Mouse (Mus musculus): ENCODE results near the gene Galnt2. TPM values are rescaled to one million over a fixed set of nuclear protein-coding genes. Genes with fewer than 3 reads are reported as not detected.

The Galnt2 gene
- polyA plus RNA-seq, 1 experiment from 2014 or later = 23.5 TPM

GRCm38 (mm10) chr8:124303211-124303902, 72.2 kb downstream of the Galnt2 start:
- Histone ChIP-seq H3K27me3 (ENCODE audit: insufficient read depth, low read length) (no peaks in the 10 kb centered on the region), H3K4me1 (ENCODE audit: insufficient read depth) (no peaks in the 10 kb centered on the region), H3K36me3 (replicated peaks; ENCODE audit: insufficient read depth, low read length) (peaks cover 16% of the 10 kb centered on the region), H3K9me3 (ENCODE audit: low read length) (no peaks in the 10 kb centered on the region), H3K27ac (ENCODE audit: low read depth) (no peak overlapping the region), H3K4me3 (ENCODE audit: low read depth, low read length) (no peak overlapping the region), H3K4me2 (ENCODE audit: low read depth, low read length) (no peak overlapping the region), H3K9ac (replicated peaks) (no peak overlapping the region)
- DNase-seq (no peak), ATAC-seq (no peak)
- WGBS (ENCODE audit: insufficient replicate concordance) = 83% methylated on average over 15 of the region's 15 CpGs
- no peak for TF ChIP-seq CTCF (IDR thresholded peaks at IDR 0.05; ENCODE audit: low read depth)
- TF ChIP-seq EP300 (IDR thresholded peaks at IDR 0.05; ENCODE audit: low read depth) = no peak

- DNase-seq = no peak
- no peaks in the 10 kb centered on the region for H3K9me3 ChIP-seq (ENCODE audit: low read length)
- no peak overlapping the region for H3K9ac ChIP-seq (replicated peaks)
These were observed 73.0 kb downstream of the Galnt2 start for GRCm38 (mm10) chr8:124304141-124304540.

DNA sequence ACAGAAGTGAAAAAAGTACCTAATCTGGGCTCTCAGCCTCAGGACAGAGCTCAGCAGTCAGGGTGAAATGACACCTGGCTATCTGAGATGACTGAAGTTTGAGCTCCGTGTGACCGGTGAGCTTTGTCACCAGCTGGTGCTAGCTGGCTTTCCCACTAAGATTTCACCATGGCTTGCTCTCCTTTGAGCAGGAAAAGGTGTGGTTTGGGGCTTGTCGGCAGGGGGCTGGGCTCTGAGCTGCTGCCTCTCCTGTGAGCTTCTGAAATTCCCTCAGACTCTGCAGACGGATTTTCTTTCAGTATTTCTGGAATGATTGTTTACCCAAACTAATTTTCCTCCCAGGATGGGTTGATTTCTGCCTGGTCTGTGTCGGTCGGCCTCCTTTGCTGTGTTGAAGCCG, 75.4 kb downstream of the Galnt2 start:
- DNase-seq (no peak), ATAC-seq (no peak)
- Histone ChIP-seq H3K27me3 (ENCODE audit: insufficient read depth, low read length) (no peaks in the 10 kb centered on the region), H3K4me2 (ENCODE audit: low read depth, low read length) (no peak overlapping the region), H3K9me3 (ENCODE audit: low read length) (no peaks in the 10 kb centered on the region), H3K27ac (ENCODE audit: low read depth) (no peak overlapping the region), H3K9ac (replicated peaks) (no peak overlapping the region), H3K4me3 (ENCODE audit: low read depth, low read length) (no peak overlapping the region), H3K36me3 (replicated peaks; ENCODE audit: insufficient read depth, low read length) (peaks cover 14% of the 10 kb centered on the region), H3K4me1 (ENCODE audit: insufficient read depth) (peaks cover 2% of the 10 kb centered on the region)
- no peak for TF ChIP-seq CTCF (IDR thresholded peaks at IDR 0.05; ENCODE audit: low read depth)
- no peak for TF ChIP-seq EP300 (IDR thresholded peaks at IDR 0.05; ENCODE audit: low read depth)
- 46% methylated on average over 7 of the region's 7 CpGs for WGBS (ENCODE audit: insufficient replicate concordance)

More at GRCm38 (mm10) chr8:124304141-124304540, 73.0 kb downstream of the Galnt2 start:
- no peak overlapping the region for H3K4me3 ChIP-seq (ENCODE audit: low read depth, low read length)
- H3K4me1 ChIP-seq (ENCODE audit: insufficient read depth) = no peaks in the 10 kb centered on the region
- TF ChIP-seq EP300 (IDR thresholded peaks at IDR 0.05; ENCODE audit: low read depth) (no peak), CTCF (IDR thresholded peaks at IDR 0.05; ENCODE audit: low read depth) (no peak)
- H3K36me3 ChIP-seq (replicated peaks; ENCODE audit: insufficient read depth, low read length) = peaks cover 16% of the 10 kb centered on the region
- H3K4me2 ChIP-seq (ENCODE audit: low read depth, low read length) = no peak overlapping the region
- H3K27ac ChIP-seq (ENCODE audit: low read depth) = no peak overlapping the region
- 78% methylated on average over 4 of the region's 4 CpGs for WGBS (ENCODE audit: insufficient replicate concordance)
- no peaks in the 10 kb centered on the region for H3K27me3 ChIP-seq (ENCODE audit: insufficient read depth, low read length)
- ATAC-seq = no peak

DNA sequence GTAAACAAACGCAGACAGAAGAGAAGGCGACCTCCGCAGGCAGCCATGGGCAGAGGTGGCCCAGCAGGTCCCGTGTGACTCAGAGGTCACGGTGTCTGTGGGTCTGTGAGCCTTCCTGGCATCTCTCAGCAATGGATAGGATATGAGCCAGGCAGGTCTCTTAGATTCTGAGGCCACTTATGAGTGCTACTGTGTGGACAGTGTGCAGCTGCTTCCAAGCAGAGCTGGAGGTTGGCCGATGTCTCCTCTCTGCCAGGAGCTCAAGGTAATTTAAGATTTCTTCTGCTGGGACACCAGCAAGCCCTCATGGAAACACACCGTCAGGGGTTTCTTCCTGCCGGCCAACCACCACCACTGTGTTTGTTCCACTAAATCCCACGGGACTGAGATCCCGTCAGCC, 76.5 kb downstream of the Galnt2 start:
- no peaks in the 10 kb centered on the region for H3K9me3 ChIP-seq (ENCODE audit: low read length)
- H3K4me2 ChIP-seq (ENCODE audit: low read depth, low read length) = no peak overlapping the region
- H3K4me3 ChIP-seq (ENCODE audit: low read depth, low read length) = no peak overlapping the region
- H3K27me3 ChIP-seq (ENCODE audit: insufficient read depth, low read length) = no peaks in the 10 kb centered on the region
- no peak for ATAC-seq
- H3K36me3 ChIP-seq (replicated peaks; ENCODE audit: insufficient read depth, low read length) = peaks cover 16% of the 10 kb centered on the region
- H3K9ac ChIP-seq (replicated peaks) = no peak overlapping the region
- peaks cover 5% of the 10 kb centered on the region for H3K4me1 ChIP-seq (ENCODE audit: insufficient read depth)
- WGBS (ENCODE audit: insufficient replicate concordance) = 78% methylated on average over 10 of the region's 10 CpGs
- no peak for TF ChIP-seq CTCF (IDR thresholded peaks at IDR 0.05; ENCODE audit: low read depth)
- TF ChIP-seq EP300 (IDR thresholded peaks at IDR 0.05; ENCODE audit: low read depth) = no peak
- no peak for DNase-seq
- H3K27ac ChIP-seq (ENCODE audit: low read depth) = no peak overlapping the region

DNA sequence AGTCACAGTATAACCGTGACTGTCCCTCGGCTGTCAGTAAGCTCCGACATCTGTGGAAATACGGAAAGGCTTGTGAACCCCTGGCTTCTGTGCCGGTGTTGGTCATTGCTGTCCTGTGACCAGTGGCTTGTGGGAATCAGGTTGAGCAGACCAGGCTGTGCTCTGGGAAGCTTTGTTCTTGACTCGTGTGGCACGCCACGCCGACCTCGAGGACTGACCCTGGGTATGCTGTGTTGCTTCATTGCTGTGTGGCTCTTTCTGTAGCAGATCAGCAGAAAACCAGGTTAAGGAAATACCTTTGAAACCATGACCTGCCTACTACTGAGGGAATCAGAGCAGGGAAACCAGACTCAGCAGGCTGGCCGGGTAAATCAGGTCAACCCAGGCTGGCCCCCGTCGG, 79.3 kb downstream of the Galnt2 start:
- H3K36me3 ChIP-seq (replicated peaks; ENCODE audit: insufficient read depth, low read length) = peaks cover 13% of the 10 kb centered on the region
- H3K4me1 ChIP-seq (ENCODE audit: insufficient read depth) = peaks cover 5% of the 10 kb centered on the region
- no peak overlapping the region for H3K27ac ChIP-seq (ENCODE audit: low read depth)
- DNase-seq (no peak), ATAC-seq (peak; percentile 31)
- H3K4me2 ChIP-seq (ENCODE audit: low read depth, low read length) = no peak overlapping the region
- no peak overlapping the region for H3K4me3 ChIP-seq (ENCODE audit: low read depth, low read length)
- 69% methylated on average over 13 of the region's 13 CpGs for WGBS (ENCODE audit: insufficient replicate concordance)
- H3K9ac ChIP-seq (replicated peaks) = no peak overlapping the region
- TF ChIP-seq EP300 (IDR thresholded peaks at IDR 0.05; ENCODE audit: low read depth) = no peak
- no peak for TF ChIP-seq CTCF (IDR thresholded peaks at IDR 0.05; ENCODE audit: low read depth)
- H3K27me3 ChIP-seq (ENCODE audit: insufficient read depth, low read length) = no peaks in the 10 kb centered on the region
- no peaks in the 10 kb centered on the region for H3K9me3 ChIP-seq (ENCODE audit: low read length)

GRCm38 (mm10) chr8:124311111-124311510, 79.9 kb downstream of the Galnt2 start:
- Histone ChIP-seq H3K9ac (replicated peaks) (no peak overlapping the region), H3K4me3 (ENCODE audit: low read depth, low read length) (no peak overlapping the region), H3K4me2 (ENCODE audit: low read depth, low read length) (no peak overlapping the region), H3K36me3 (replicated peaks; ENCODE audit: insufficient read depth, low read length) (peaks cover 8% of the 10 kb centered on the region), H3K27ac (ENCODE audit: low read depth) (no peak overlapping the region), H3K4me1 (ENCODE audit: insufficient read depth) (peaks cover 5% of the 10 kb centered on the region), H3K9me3 (ENCODE audit: low read length) (no peaks in the 10 kb centered on the region), H3K27me3 (ENCODE audit: insufficient read depth, low read length) (no peaks in the 10 kb centered on the region)
- WGBS (ENCODE audit: insufficient replicate concordance) = 77% methylated on average over 6 of the region's 6 CpGs
- ATAC-seq (no peak; the same call in 1 of the 2 replicates), DNase-seq (no peak)
- TF ChIP-seq EP300 (IDR thresholded peaks at IDR 0.05; ENCODE audit: low read depth) (no peak), CTCF (IDR thresholded peaks at IDR 0.05; ENCODE audit: low read depth) (no peak)

Data from liver, postnatal 0 days (tissue).